Mouse (Mus musculus): Measurements from ENCODE around the gene Lect2. TPM values are rescaled to one million over a fixed set of nuclear protein-coding genes. Genes with fewer than 3 reads are reported as not detected.

The Lect2 gene
- polyA plus RNA-seq, 1 experiment from 2014 or later: not detected

DNA sequence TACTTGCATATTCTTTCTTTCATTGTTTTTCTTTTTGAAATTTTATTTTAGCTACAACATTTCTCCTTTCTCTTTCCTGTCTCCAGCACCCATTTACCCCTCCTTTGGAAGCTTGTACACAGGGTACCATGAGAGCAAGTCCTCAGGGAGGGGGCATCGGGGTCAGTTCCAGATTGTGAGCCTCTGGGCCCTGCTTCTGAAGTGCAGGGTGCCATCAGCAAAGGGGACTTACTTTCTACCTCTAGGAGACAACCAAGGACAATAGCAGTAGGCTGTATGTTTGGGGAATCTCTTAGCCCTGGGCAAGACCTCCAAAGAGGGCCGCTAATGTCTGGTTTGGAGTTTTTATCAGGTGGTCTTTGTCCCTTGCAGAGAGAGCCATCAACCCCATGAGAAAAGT is 5.6 kb upstream of the Lect2 start:
- H3K27ac ChIP-seq: no peak overlapping the region
- H3K27me3 ChIP-seq (replicated peaks): no peaks in the 10 kb centered on the region
- no peak for ATAC-seq (ENCODE audit: low FRiP score, low read depth)
- 0 out of 2 replicates have a peak, but pooled peaks cover 2% of the 10 kb centered on the region for H3K4me1 ChIP-seq
- no peaks in the 10 kb centered on the region for H3K36me3 ChIP-seq
- H3K9ac ChIP-seq: no peak overlapping the region
- H3K9me3 ChIP-seq: no peaks in the 10 kb centered on the region
- H3K4me2 ChIP-seq (replicated peaks): no peak overlapping the region
- WGBS: 50% methylated on average over 2 of the region's 2 CpGs
- no peak overlapping the region for H3K4me3 ChIP-seq

DNA sequence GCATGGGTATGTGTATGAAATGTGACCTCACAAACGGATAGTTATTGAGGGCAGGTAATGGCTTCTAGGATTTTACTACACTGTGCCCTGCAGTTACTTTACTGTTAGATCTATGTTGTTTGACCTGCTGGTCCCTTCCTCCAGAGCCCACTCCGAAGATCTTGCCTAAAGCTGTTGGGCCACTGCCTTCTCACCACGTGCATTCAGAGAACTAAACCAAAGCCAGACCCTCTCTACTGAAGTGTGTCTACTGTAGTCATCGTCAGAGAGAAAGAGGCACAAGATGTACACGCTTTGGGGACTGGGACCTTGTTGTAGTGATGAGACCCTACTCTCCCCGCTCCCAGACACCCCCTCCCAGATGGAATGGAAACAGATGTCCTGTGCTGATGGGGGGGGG is 3.4 kb upstream of the Lect2 start:
- H3K9ac ChIP-seq: no peak overlapping the region
- H3K36me3 ChIP-seq: no peaks in the 10 kb centered on the region
- H3K4me2 ChIP-seq (replicated peaks): no peak overlapping the region
- H3K27ac ChIP-seq: no peak overlapping the region
- no peaks in the 10 kb centered on the region for H3K4me1 ChIP-seq
- no peak overlapping the region for H3K4me3 ChIP-seq
- 76% methylated on average over 6 of the region's 6 CpGs for WGBS
- no peaks in the 10 kb centered on the region for H3K9me3 ChIP-seq
- no peak for ATAC-seq (ENCODE audit: low FRiP score, low read depth)
- H3K27me3 ChIP-seq (replicated peaks): no peaks in the 10 kb centered on the region

GRCm38 (mm10) chr13:56550574-56550973 is 2.3 kb upstream of the Lect2 start:
- Histone ChIP-seq H3K9ac (no peak overlapping the region), H3K27me3 (replicated peaks) (no peaks in the 10 kb centered on the region), H3K27ac (no peak overlapping the region), H3K4me1 (no peaks in the 10 kb centered on the region), H3K36me3 (no peaks in the 10 kb centered on the region), H3K4me3 (no peak overlapping the region), H3K4me2 (replicated peaks) (no peak overlapping the region), H3K9me3 (no peaks in the 10 kb centered on the region)
- WGBS: 6% methylated on average over 1 of the region's 1 CpGs
- no peak for ATAC-seq (ENCODE audit: low FRiP score, low read depth)

- no peaks in the 10 kb centered on the region for H3K36me3 ChIP-seq
- H3K27ac ChIP-seq: no peak overlapping the region
- no peak overlapping the region for H3K9ac ChIP-seq
- H3K27me3 ChIP-seq (replicated peaks): no peaks in the 10 kb centered on the region
- no peaks in the 10 kb centered on the region for H3K4me1 ChIP-seq
- H3K4me2 ChIP-seq (replicated peaks): no peak overlapping the region
- no peak overlapping the region for H3K4me3 ChIP-seq
- ATAC-seq (ENCODE audit: low FRiP score, low read depth): no peak
- 75% methylated on average over 4 of the region's 4 CpGs for whole genome bisulfite sequencing
- no peaks in the 10 kb centered on the region for H3K9me3 ChIP-seq
These were observed 1.1 kb upstream of the Lect2 start for GRCm38 (mm10) chr13:56549364-56549763.

DNA sequence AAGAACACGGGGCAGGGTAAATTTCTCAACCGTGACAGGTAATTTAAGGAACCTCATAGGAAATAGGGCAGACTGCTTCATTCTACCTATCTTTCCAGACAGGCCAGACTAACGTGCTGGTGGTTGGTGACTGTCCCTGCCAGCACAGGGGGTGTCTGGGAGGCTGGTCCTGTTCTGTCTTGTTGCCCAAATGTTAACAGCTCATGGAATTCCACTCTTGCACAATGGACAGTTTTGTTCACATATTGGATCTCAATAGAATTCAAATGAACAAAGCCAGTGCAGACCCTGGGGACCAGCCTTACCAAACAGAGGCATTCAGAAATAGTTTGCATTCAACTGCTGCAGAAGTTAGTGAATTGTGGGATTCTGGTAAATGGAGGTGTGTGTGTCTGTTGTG is 3.3 kb downstream of the Lect2 start:
- Histone ChIP-seq H3K4me2 (replicated peaks) (no peak overlapping the region), H3K9me3 (no peaks in the 10 kb centered on the region), H3K27me3 (replicated peaks) (no peaks in the 10 kb centered on the region), H3K4me3 (no peak overlapping the region), H3K4me1 (no peaks in the 10 kb centered on the region), H3K27ac (no peak overlapping the region), H3K9ac (no peak overlapping the region), H3K36me3 (no peaks in the 10 kb centered on the region)
- no peak for ATAC-seq (ENCODE audit: low FRiP score, low read depth)
- WGBS: 63% methylated on average over 3 of the region's 3 CpGs

GRCm38 (mm10) chr13:56543805-56544204 is 4.5 kb downstream of the Lect2 start:
- Histone ChIP-seq H3K4me2 (replicated peaks) (no peak overlapping the region), H3K27ac (no peak overlapping the region), H3K27me3 (replicated peaks) (no peaks in the 10 kb centered on the region), H3K36me3 (no peaks in the 10 kb centered on the region), H3K9ac (no peak overlapping the region), H3K4me1 (no peaks in the 10 kb centered on the region), H3K4me3 (no peak overlapping the region), H3K9me3 (no peaks in the 10 kb centered on the region)
- WGBS: 64% methylated on average over 9 of the region's 9 CpGs
- no peak for ATAC-seq (ENCODE audit: low FRiP score, low read depth)

GRCm38 (mm10) chr13:56539846-56540245 is 8.5 kb downstream of the Lect2 start:
- WGBS: 94% methylated on average over 4 of the region's 4 CpGs
- Histone ChIP-seq H3K4me2 (replicated peaks) (no peak overlapping the region), H3K9ac (no peak overlapping the region), H3K4me1 (no peaks in the 10 kb centered on the region), H3K27ac (no peak overlapping the region), H3K4me3 (no peak overlapping the region), H3K36me3 (no peaks in the 10 kb centered on the region), H3K27me3 (replicated peaks) (no peaks in the 10 kb centered on the region), H3K9me3 (no peaks in the 10 kb centered on the region)
- no peak for ATAC-seq (ENCODE audit: low FRiP score, low read depth)

DNA sequence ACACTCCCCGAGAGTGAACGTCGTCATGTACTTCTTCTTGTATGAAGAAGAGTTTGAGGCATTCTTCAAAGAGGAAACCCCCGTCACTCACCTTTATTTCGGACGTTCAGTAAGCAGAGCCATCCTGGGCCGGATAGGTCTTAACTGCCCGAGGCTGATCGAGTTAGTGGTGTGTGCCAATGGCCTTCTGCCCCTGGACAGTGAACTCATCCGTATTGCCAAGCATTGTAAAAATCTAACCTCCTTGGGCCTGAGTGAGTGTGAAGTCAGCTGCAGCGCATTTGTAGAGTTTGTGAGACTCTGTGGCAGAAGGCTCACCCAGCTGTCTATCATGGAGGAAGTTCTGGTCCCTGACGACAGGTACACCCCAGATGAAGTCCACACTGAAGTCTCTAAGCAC is 11.3 kb downstream of the Lect2 start:
- H3K36me3 ChIP-seq: no peaks in the 10 kb centered on the region
- 91% methylated on average over 12 of the region's 12 CpGs for WGBS
- no peak overlapping the region for H3K4me2 ChIP-seq (replicated peaks)
- no peak overlapping the region for H3K27ac ChIP-seq
- 0 out of 2 replicates have a peak, but pooled peaks cover 7% of the 10 kb centered on the region for H3K9me3 ChIP-seq
- no peak for ATAC-seq (ENCODE audit: low FRiP score, low read depth)
- no peaks in the 10 kb centered on the region for H3K4me1 ChIP-seq
- no peak overlapping the region for H3K4me3 ChIP-seq
- no peak overlapping the region for H3K9ac ChIP-seq
- H3K27me3 ChIP-seq (replicated peaks): no peaks in the 10 kb centered on the region

- H3K4me3 ChIP-seq: no peak overlapping the region
- H3K9me3 ChIP-seq: 0 out of 2 replicates have a peak, but pooled peaks cover 7% of the 10 kb centered on the region
- no peak for ATAC-seq (ENCODE audit: low FRiP score, low read depth)
- no peaks in the 10 kb centered on the region for H3K4me1 ChIP-seq
- WGBS: 72% methylated on average over 5 of the region's 5 CpGs
- H3K27ac ChIP-seq: no peak overlapping the region
- H3K36me3 ChIP-seq: no peaks in the 10 kb centered on the region
- H3K9ac ChIP-seq: no peak overlapping the region
- H3K27me3 ChIP-seq (replicated peaks): no peaks in the 10 kb centered on the region
- no peak overlapping the region for H3K4me2 ChIP-seq (replicated peaks)
These were observed 12.7 kb downstream of the Lect2 start for GRCm38 (mm10) chr13:56535570-56535969.

DNA sequence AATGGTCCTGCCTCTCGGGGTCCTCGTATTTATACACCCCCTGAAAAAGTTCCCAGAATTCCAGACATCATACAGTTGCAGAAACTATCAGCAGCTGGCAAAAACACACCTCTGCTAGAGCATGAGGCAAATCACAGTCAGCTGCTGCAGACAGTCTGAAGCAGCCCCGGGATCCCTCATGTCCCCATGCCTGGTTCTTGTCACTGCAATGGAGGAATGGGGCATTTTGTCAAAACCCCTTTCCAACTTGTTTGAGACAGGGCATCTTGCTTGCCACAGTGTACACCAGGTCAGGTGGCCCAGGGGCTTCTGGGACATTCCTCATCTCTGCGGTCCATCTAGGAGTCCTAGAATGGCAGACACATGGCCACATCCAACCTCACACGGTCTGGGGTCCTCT is 13.4 kb downstream of the Lect2 start:
- Histone ChIP-seq H3K9ac (no peak overlapping the region), H3K4me1 (no peaks in the 10 kb centered on the region), H3K27me3 (replicated peaks) (no peaks in the 10 kb centered on the region), H3K36me3 (no peaks in the 10 kb centered on the region), H3K4me2 (replicated peaks) (no peak overlapping the region), H3K9me3 (0 out of 2 replicates have a peak, but pooled peaks cover 7% of the 10 kb centered on the region), H3K4me3 (no peak overlapping the region), H3K27ac (no peak overlapping the region)
- 90% methylated on average over 5 of the region's 5 CpGs for WGBS
- no peak for ATAC-seq (ENCODE audit: low FRiP score, low read depth)

DNA sequence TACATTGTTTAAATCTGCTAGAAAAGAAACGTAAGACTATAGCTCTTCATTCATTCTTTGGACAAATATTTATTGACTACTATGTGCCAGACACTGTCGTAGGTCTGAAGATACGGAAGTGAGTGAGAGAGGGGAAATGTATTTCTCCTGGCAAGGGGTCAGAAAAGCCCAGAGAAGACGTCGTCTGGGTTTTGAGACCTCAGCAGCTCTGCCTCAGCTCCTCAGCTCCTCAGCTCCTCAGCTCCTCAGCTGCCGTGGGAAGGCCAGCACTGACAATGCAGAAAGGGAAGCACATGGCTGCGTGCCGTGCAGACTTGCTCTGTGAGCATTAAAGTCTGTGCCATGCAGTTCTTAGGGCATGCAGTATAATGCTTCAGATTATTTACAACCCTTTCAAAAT is 18.6 kb downstream of the Lect2 start:
- Histone ChIP-seq H3K9me3 (0 out of 2 replicates have a peak, but pooled peaks cover 7% of the 10 kb centered on the region), H3K4me3 (no peak overlapping the region), H3K4me2 (replicated peaks) (no peak overlapping the region), H3K9ac (no peak overlapping the region), H3K36me3 (no peaks in the 10 kb centered on the region), H3K4me1 (no peaks in the 10 kb centered on the region), H3K27me3 (replicated peaks) (no peaks in the 10 kb centered on the region), H3K27ac (no peak overlapping the region)
- WGBS: 62% methylated on average over 8 of the region's 8 CpGs
- no peak for ATAC-seq (ENCODE audit: low FRiP score, low read depth)

DNA sequence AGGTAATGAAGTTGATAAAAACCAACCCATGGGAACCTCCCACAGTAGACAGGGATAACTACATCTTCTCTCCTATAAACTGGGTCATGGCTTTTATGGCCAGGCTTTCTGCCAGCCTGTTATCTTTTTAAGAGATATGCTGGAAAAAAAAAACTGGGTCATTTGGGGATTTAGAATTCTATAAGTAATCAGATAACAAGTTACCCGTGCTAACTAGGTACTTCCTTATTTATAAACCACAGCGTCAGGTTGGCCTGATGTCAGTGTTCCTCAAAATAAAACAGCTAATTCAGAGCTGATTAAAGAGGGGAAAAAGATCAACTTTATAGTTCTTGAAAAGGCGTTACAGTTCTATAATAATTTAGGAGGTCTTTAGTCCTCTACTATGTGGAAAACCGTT is 19.3 kb downstream of the Lect2 start:
- no peaks in the 10 kb centered on the region for H3K36me3 ChIP-seq
- 86% methylated on average over 4 of the region's 4 CpGs for WGBS
- no peak overlapping the region for H3K27ac ChIP-seq
- H3K9ac ChIP-seq: no peak overlapping the region
- no peaks in the 10 kb centered on the region for H3K4me1 ChIP-seq
- H3K9me3 ChIP-seq: 0 out of 2 replicates have a peak, but pooled peaks cover 4% of the 10 kb centered on the region
- ATAC-seq (ENCODE audit: low FRiP score, low read depth): no peak
- H3K27me3 ChIP-seq (replicated peaks): no peaks in the 10 kb centered on the region
- no peak overlapping the region for H3K4me2 ChIP-seq (replicated peaks)
- H3K4me3 ChIP-seq: no peak overlapping the region

DNA sequence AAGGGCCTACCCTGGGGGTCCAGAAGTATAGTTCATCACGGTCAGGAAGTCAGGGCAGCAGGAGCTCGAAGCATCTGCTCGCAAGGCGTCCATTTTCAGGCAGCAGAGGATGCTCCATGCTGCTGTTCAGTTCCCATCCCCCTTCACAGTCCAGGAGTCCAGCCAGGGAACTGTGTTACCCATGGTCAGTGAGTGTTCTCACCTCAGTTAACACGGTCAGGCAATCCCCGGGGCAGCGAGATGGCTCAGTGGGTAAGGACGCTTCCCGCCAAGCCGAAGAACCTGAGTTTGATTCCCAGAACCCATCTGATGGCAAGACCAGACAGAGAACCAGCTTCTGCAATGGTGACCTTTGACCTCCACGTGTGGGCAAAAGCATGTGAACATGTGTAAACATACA is 20.0 kb downstream of the Lect2 start:
- Histone ChIP-seq H3K4me2 (replicated peaks) (no peak overlapping the region), H3K4me1 (no peaks in the 10 kb centered on the region), H3K4me3 (no peak overlapping the region), H3K27ac (no peak overlapping the region), H3K27me3 (replicated peaks) (no peaks in the 10 kb centered on the region), H3K9me3 (no peaks in the 10 kb centered on the region), H3K36me3 (no peaks in the 10 kb centered on the region), H3K9ac (no peak overlapping the region)
- no peak for ATAC-seq (ENCODE audit: low FRiP score, low read depth)
- WGBS: 91% methylated on average over 11 of the region's 11 CpGs

All from neural tube, embryonic 12.5 days (tissue).